Mouse (Mus musculus) C2C12 (cell line): ENCODE measurements around the gene Synj2.

Source experiments
- CTCF ChIP-seq: IDR thresholded peaks from one replicate; pipeline ENCODE4 v1.5.1; 2011; ENCODE audit not compliant: control insufficient read depth, insufficient read depth, insufficient read length
- FOSL1 ChIP-seq: IDR thresholded peaks from one replicate; pipeline ENCODE4 v1.8.0; 2011; ENCODE audit warnings: mild to moderate bottlenecking, low read length; ENCODE audit not compliant: poor library complexity, insufficient read depth, severe bottlenecking
- MAX ChIP-seq: IDR thresholded peaks from one replicate; pipeline ENCODE4 v1.6.1; 2011; ENCODE audit warnings: mild to moderate bottlenecking, control low read depth
- MYOG ChIP-seq: IDR thresholded peaks from one replicate; pipeline ENCODE4 v1.6.1; 2011; ENCODE audit not compliant: control insufficient read depth, insufficient read length; ENCODE audit errors: extremely low read depth
- USF1 ChIP-seq: IDR thresholded peaks from one replicate; pipeline ENCODE4 v1.6.1; 2011; ENCODE audit warnings: low read depth, mild to moderate bottlenecking, control low read depth, moderate library complexity

DNA sequence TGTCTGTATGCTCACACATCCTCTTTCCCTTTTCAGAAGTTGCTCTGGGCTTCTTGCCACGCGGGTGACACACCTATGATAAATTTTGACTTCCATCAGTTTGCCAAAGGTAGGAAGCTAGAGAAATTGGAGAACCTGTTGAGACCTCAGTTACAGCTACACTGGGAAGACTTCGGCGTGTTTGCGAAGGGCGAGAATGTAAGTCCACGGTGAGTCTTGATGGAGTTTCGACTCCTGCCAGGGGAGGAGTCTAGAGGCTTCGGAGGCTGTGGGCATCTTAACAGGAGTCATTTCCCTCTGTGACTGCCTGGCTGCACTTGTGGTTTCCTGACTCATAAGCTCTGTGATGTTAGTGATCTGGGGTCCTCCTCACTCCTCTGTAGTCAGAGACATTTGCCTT lies 66.8 kb downstream of the Synj2 start:
- TF ChIP-seq MAX = no peak
- no peak for TF ChIP-seq USF1
- TF ChIP-seq CTCF = no peak
- TF ChIP-seq MYOG = no peak
- TF ChIP-seq FOSL1 = no peak
